Mouse (Mus musculus) B cell, adult 2 months (primary cell): ENCODE data around the gene Tmem130.
A peak's percentile ranks its signal among the peaks of the same experiment; 100 is the strongest.

Source experiments
- DNase-seq, 2 experiments: peaks; one replicate each; pipeline ENCODE4 v3.0.0; 2022

Gene Tmem130

GRCm38 (mm10) chr5:144728237-144728636 is 33.4 kb downstream of the Tmem130 start:
- no peak for DNase-seq

GRCm38 (mm10) chr5:144727119-144727518 is 34.5 kb downstream of the Tmem130 start:
- peak; percentile 70 to 75 for DNase-seq

GRCm38 (mm10) chr5:144725554-144725953 is 36.1 kb downstream of the Tmem130 start:
- DNase-seq: no peak

GRCm38 (mm10) chr5:144724926-144725325 is 36.7 kb downstream of the Tmem130 start:
- DNase-seq: no peak

GRCm38 (mm10) chr5:144720281-144720680 is 41.3 kb downstream of the Tmem130 start:
- no peak for DNase-seq

- no peak for DNase-seq
These were observed 41.8 kb downstream of the Tmem130 start for GRCm38 (mm10) chr5:144719781-144720180.

- DNase-seq: no peak
These were observed 44.4 kb downstream of the Tmem130 start for GRCm38 (mm10) chr5:144717186-144717585.

GRCm38 (mm10) chr5:144713371-144713770 is 48.2 kb downstream of the Tmem130 start:
- no peak for DNase-seq

GRCm38 (mm10) chr5:144707603-144708002 is 54.0 kb downstream of the Tmem130 start:
- no peak for DNase-seq

GRCm38 (mm10) chr5:144703464-144704368 is 57.9 kb downstream of the Tmem130 start:
- DNase-seq: no peak

- no peak for DNase-seq
These were observed 66.1 kb downstream of the Tmem130 start for GRCm38 (mm10) chr5:144695289-144696060.

- peak in 1 of 2 experiments; percentile 2 for DNase-seq
These were observed 67.5 kb downstream of the Tmem130 start for GRCm38 (mm10) chr5:144694161-144694560.

- DNase-seq: no peak
These were observed 70.2 kb downstream of the Tmem130 start for GRCm38 (mm10) chr5:144691421-144691820.

GRCm38 (mm10) chr5:144688371-144688770 is 73.2 kb downstream of the Tmem130 start:
- DNase-seq: no peak
